Mouse (Mus musculus) layer of hippocampus, postnatal 25 days (tissue): ENCODE measurements around the gene Zbtb12. TPM values are rescaled to one million over a fixed set of nuclear protein-coding genes. Genes with fewer than 3 reads are reported as not detected.
"Not testable (repeated sequence)": the region's sequence is repeated elsewhere in the genome, so short reads cannot be mapped to it uniquely, and the experiment has no call there.

Source experiments
- DNase-seq, 2 experiments: peaks; one replicate each; pipeline ENCODE4 v3.0.0; 2022; ENCODE audit warnings: mixed read lengths in 2 of 2, low spot score in 1 of 2; ENCODE audit errors: extremely low spot score in 1 of 2
- total RNA-seq, 2 experiments: library from RNA; stranded (reverse); gene quantifications; 2 replicates each; pipeline ENCODE4 v1.2.3; 2021

The Zbtb12 gene
- total RNA-seq = 1 to 10 TPM; 7.3 to 7.7 TPM

DNA sequence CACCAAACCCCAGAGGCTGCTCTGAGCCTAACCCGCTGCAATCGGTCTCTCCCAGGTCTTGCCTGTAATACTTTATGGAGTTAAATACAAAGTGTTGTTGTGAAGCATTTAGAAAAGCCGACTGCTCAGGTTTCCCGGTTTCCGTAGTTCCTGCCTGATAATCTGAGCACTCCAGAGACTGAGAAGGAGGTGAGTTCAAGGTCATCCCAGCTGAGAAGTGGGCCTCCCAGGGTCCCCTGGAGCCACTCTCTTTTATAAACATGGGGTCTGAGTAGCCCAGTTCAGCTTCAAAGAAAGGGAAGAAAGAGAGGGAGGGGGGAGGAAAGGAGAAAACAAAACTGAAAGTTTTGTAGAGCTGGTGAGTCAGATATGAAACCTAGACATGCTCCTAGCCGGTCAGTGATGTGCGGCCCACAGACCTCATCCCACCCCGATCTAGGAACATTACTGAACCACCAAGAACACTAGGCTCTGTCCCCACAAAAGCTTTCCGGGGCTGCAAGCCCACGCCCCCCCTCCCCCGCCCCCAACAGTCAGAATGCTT, at the start of gene Zbtb12:
Zbtb12 (plus strand) TSS at position 148 of the 544 bp plus-strand sequence.
- no peak for DNase-seq

DNA sequence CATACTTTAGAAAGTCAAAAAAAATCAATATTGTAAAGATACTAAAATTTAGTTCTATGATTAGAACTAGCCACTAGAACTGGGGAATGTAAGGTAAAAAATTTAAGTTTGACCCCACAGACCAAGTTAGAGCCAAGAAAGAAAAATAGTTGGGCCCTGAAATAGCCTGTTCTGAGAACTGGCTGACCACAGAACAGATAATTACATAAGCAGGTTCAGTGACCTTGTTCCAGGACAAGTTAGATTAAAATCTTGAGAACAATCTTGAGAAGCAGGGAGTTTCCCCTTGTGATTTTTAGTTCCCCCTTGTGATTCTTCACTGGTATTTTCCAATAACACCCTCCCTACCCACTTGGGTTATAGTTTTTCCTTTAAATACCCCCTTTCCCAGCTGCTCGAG, 48.5 kb upstream of the Zbtb12 start:
- not testable (repeated sequence) for DNase-seq

GRCm38 (mm10) chr17:34836155-34836855, 43.0 kb upstream of the Zbtb12 start:
- DNase-seq = no peak

- DNase-seq = peak; percentile 92 to 95
These were observed 42.4 kb upstream of the Zbtb12 start, which contains the start of the genes Stk19 and Dxo for GRCm38 (mm10) chr17:34836856-34837221. TSS of gene Stk19 (minus strand) at chr17:34836945. TSS of gene Dxo (plus strand) at chr17:34837019.

DNA sequence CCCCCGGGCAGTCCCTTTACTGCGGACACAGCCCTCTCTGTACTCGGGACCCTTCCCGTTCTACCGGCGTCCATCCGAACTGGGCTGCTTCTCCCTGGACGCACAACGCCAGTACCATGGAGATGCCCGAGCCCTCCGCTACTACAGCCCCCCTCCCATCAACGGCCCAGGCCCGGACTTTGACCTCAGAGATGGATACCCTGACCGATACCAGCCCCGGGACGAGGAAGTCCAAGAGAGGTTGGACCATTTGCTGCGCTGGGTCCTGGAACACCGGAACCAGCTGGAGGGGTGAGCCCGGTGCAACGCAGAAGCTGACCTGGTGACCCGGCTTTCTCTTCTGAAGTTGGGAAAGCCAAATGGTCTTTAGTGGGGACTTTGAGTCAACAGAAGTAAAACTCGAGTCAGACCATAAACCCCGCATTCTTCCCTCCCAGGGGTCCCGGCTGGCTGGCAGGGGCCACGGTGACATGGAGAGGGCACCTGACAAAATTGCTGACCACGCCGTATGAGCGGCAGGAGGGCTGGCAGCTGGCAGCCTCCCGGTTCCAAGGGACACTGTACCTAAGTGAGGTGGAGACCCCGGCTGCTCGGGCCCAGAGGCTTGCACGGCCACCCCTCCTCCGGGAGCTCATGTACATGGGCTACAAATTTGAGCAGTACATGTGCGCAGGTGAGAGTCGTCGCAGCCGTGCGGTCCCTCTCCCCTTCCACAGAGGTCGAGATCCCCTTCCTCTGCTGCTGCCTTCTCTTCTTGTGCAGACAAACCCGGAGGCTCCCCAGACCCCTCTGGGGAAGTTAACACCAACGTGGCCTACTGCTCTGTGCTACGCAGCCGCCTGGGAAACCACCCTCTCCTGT, 41.6 kb upstream of the Zbtb12 start:
- no peak for DNase-seq

GRCm38 (mm10) chr17:34838785-34839184, 40.5 kb upstream of the Zbtb12 start:
- DNase-seq = no peak

DNA sequence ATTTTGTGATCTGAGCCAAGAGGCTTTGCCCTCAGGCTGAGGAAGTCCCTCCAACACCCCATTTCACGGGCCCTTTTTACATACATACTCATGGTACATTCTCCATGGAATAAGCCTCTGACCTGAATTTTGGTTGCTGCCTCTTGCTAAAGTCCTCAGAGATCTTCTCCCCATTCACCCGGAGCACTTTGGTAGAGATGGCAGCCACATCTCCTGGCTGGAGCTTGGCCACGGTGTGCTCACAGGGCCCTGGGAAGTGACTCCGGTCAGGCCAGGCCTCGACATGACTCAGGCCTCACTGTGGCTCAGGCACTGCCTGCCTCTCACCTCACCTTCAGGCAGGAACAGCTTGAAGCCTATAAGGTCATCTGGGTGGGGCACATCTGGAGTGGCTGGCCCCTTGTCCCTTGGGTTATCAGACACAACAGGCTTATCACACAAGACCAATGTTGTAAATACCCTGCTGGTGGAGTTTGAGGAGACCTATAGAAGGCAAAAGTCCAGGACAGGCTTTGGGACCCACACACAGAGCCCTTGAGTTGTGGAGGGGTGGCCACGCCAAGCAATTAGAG, 38.5 kb upstream of the Zbtb12 start:
- no peak for DNase-seq

GRCm38 (mm10) chr17:34844884-34845283, 34.4 kb upstream of the Zbtb12 start:
- no peak for DNase-seq

GRCm38 (mm10) chr17:34847192-34847591, 32.1 kb upstream of the Zbtb12 start:
- DNase-seq = no peak

DNA sequence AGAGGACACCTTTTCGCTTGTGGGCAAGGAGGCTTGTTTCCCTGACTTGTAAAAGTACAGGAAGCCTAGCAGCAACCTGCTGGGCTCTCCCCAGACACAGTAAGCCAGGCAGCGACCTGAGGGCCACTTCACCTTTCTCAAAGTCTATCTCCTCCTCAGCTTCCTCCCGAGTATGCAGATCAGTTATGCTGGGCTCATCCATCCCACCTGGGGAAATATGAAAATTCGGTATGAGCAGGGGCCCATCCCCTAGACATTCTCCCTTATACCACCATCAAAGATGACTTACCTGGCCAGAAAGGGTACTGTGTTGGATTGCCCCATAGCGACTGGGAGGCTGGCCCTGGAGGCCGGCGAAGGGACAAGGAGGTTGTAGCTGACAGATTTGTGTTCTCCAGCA, 31.7 kb upstream of the Zbtb12 start:
- DNase-seq = no peak

- peak; percentile 92 to 94 for DNase-seq
These were observed 29.4 kb upstream of the Zbtb12 start, which contains the start of the genes Skiv2l and Nelfe for GRCm38 (mm10) chr17:34849722-34850516. TSS of gene Skiv2l (minus strand) at chr17:34850210. TSS of gene Nelfe (plus strand) at chr17:34850391.

DNA sequence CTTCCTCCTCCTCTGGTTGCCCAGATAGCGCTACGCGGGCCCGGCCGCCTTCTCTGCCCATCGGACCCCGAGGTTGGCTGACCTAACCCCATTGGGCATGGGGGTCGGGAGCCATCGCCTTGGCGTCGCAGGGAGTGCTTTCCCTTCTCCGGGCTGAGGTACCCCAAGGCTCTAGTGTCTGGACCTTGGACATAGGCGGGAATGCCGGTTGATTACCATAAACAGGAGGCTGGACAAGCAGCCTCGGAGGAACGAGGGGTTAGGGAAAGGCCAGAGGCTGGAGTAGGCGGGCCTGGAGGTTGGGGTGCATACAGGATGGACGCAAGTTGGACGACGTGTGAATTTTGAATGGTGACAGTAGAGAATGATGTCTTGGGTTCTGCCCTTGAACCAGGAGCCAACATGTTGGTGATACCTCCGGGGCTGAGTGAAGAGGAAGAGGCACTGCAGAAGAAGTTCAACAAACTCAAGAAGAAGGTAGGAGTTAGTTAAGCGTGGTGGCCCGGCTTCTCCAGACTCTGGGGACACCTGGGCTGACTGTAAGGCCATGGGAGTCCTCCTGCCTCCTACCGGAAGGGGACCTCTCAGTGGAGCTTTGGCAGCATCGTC, 28.7 kb upstream of the Zbtb12 start:
- no peak for DNase-seq

- no peak for DNase-seq
These were observed 25.8 kb upstream of the Zbtb12 start for GRCm38 (mm10) chr17:34853511-34853910.

- DNase-seq = no peak
These were observed 24.5 kb upstream of the Zbtb12 start for GRCm38 (mm10) chr17:34854761-34855160.

- DNase-seq = peak in 1 of 2 experiments; percentile 60
These were observed 23.5 kb upstream of the Zbtb12 start for GRCm38 (mm10) chr17:34855825-34856224.

DNA sequence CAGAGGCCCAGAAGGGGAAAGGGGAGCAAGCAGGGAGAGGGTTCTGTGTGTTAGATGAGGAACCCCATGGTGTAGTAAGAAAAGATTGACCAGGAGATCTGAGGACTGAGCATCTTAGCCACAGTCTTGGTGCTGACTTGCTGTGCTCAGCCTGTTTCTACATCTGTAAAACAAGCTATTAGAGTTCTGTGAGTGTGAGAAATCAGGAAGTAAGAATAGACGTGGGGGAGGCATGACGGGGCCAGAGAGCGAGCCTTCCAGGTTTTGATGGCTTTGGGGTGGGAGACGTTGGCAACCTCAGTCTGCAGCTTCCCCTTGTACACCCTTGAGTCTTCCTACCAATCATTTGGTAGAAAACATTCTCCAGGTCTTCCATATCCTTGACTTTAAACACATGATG, 20.6 kb upstream of the Zbtb12 start:
- no peak for DNase-seq

DNA sequence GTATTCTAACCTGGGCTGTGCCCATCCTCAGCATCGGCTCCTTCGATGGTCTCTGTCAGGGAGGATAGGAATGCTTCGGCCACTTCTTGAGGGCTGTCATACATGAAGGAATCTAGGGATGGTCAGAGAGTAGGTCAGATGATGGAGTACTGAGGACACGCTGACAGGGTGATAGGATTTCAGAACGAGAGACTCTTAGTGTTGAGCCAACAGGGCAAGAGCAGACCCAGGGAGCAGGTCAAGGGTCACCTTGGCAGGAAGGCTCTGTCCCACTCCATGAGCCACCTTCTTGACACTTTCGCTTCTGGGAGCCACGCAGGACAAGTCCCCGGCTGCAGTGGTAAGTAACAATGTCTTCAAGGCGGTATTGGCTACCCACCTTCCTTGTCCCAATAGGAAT, 18.8 kb upstream of the Zbtb12 start:
- no peak for DNase-seq

GRCm38 (mm10) chr17:34861704-34862415, 17.4 kb upstream of the Zbtb12 start:
- DNase-seq = no peak
